Mouse (Mus musculus): ENCODE results near the gene Txndc16. TPM values are rescaled to one million over a fixed set of nuclear protein-coding genes. Genes with fewer than 3 reads are reported as not detected.

Gene Txndc16
- polyA plus RNA-seq, 1 experiment: 6.0 TPM

DNA sequence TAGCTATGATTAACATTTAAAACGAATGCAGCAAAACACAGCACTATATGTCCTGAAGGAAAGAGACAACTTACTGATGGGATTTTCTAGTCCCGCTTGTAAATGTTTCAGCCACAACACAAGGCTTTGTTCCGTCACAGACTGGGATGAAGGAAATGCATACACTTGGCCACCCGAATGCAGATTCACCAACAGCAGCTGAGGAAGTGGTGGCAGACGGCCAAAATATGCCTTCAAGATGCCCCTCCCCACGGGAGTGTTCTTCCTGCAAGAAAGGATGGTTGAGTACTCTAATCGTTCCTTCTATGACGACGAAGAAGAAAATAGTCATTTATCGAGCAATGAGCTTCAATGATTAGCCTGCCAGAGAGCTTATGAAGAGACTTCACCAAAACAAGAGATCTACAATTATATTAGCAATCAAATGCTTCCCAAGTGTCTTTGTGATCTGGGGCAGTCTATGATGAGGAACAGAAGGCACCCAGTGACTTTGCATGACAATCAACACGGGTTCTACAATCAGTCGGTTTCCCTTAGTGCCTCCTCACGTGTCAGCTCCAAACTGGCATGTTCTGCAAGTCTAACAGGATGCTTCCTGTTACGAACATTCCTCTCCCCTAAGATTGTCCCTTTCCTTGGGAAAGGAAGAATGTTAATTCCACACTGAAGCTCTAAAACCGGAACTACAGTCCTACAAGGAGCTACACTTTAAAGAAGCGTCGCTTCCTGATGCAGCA is 79.6 kb downstream of the Txndc16 start:
- H3K27me3 ChIP-seq (ENCODE audit: control insufficient read depth, insufficient read depth, low read length, poor library complexity, severe bottlenecking): no peaks in the 10 kb centered on the region
- no peak overlapping the region for H3K4me3 ChIP-seq (ENCODE audit: low read depth, low read length)
- no peaks in the 10 kb centered on the region for H3K36me3 ChIP-seq (ENCODE audit: control insufficient read depth, insufficient read depth, low read length, poor library complexity, severe bottlenecking)
- TF ChIP-seq POLR2A (IDR thresholded peaks at IDR 0.05; ENCODE audit: insufficient read depth, low read length) (no peak), EP300 (IDR thresholded peaks at IDR 0.05; ENCODE audit: insufficient read depth, low read depth, low read length) (no peak), CTCF (IDR thresholded peaks at IDR 0.05; ENCODE audit: low read depth, low read length) (no peak)
- H3K9ac ChIP-seq (ENCODE audit: low read depth, poor library complexity, severe bottlenecking): no peak overlapping the region
- no peaks in the 10 kb centered on the region for H3K4me1 ChIP-seq (ENCODE audit: control insufficient read depth, insufficient read depth, low read length)
- no peaks in the 10 kb centered on the region for H3K9me3 ChIP-seq (replicated peaks; ENCODE audit: control insufficient read depth, insufficient read depth, low read length, poor library complexity, severe bottlenecking)
- H3K27ac ChIP-seq (ENCODE audit: insufficient read depth, low read length): no peak overlapping the region

GRCm38 (mm10) chr14:45135961-45136360 is 84.2 kb downstream of the Txndc16 start:
- Histone ChIP-seq H3K4me3 (ENCODE audit: low read depth, low read length) (no peak overlapping the region), H3K9me3 (replicated peaks; ENCODE audit: control insufficient read depth, insufficient read depth, low read length, poor library complexity, severe bottlenecking) (no peaks in the 10 kb centered on the region), H3K36me3 (ENCODE audit: control insufficient read depth, insufficient read depth, low read length, poor library complexity, severe bottlenecking) (no peaks in the 10 kb centered on the region), H3K9ac (ENCODE audit: low read depth, poor library complexity, severe bottlenecking) (no peak overlapping the region), H3K27me3 (ENCODE audit: control insufficient read depth, insufficient read depth, low read length, poor library complexity, severe bottlenecking) (no peaks in the 10 kb centered on the region), H3K27ac (ENCODE audit: insufficient read depth, low read length) (no peak overlapping the region), H3K4me1 (ENCODE audit: control insufficient read depth, insufficient read depth, low read length) (no peaks in the 10 kb centered on the region)
- no peak for TF ChIP-seq EP300 (IDR thresholded peaks at IDR 0.05; ENCODE audit: insufficient read depth, low read depth, low read length)
- TF ChIP-seq CTCF (IDR thresholded peaks at IDR 0.05; ENCODE audit: low read depth, low read length): no peak
- no peak for TF ChIP-seq POLR2A (IDR thresholded peaks at IDR 0.05; ENCODE audit: insufficient read depth, low read length)

GRCm38 (mm10) chr14:45135560-45135959 is 84.6 kb downstream of the Txndc16 start:
- H3K9ac ChIP-seq (ENCODE audit: low read depth, poor library complexity, severe bottlenecking): no peak overlapping the region
- TF ChIP-seq POLR2A (IDR thresholded peaks at IDR 0.05; ENCODE audit: insufficient read depth, low read length) (no peak), CTCF (IDR thresholded peaks at IDR 0.05; ENCODE audit: low read depth, low read length) (no peak), EP300 (IDR thresholded peaks at IDR 0.05; ENCODE audit: insufficient read depth, low read depth, low read length) (no peak)
- H3K27ac ChIP-seq (ENCODE audit: insufficient read depth, low read length): no peak overlapping the region
- no peaks in the 10 kb centered on the region for H3K36me3 ChIP-seq (ENCODE audit: control insufficient read depth, insufficient read depth, low read length, poor library complexity, severe bottlenecking)
- no peaks in the 10 kb centered on the region for H3K4me1 ChIP-seq (ENCODE audit: control insufficient read depth, insufficient read depth, low read length)
- no peak overlapping the region for H3K4me3 ChIP-seq (ENCODE audit: low read depth, low read length)
- no peaks in the 10 kb centered on the region for H3K27me3 ChIP-seq (ENCODE audit: control insufficient read depth, insufficient read depth, low read length, poor library complexity, severe bottlenecking)
- no peaks in the 10 kb centered on the region for H3K9me3 ChIP-seq (replicated peaks; ENCODE audit: control insufficient read depth, insufficient read depth, low read length, poor library complexity, severe bottlenecking)

- Histone ChIP-seq H3K4me3 (ENCODE audit: low read depth, low read length) (no peak overlapping the region), H3K27ac (ENCODE audit: insufficient read depth, low read length) (no peak overlapping the region), H3K4me1 (ENCODE audit: control insufficient read depth, insufficient read depth, low read length) (no peaks in the 10 kb centered on the region), H3K36me3 (ENCODE audit: control insufficient read depth, insufficient read depth, low read length, poor library complexity, severe bottlenecking) (no peaks in the 10 kb centered on the region), H3K27me3 (ENCODE audit: control insufficient read depth, insufficient read depth, low read length, poor library complexity, severe bottlenecking) (no peaks in the 10 kb centered on the region), H3K9me3 (replicated peaks; ENCODE audit: control insufficient read depth, insufficient read depth, low read length, poor library complexity, severe bottlenecking) (no peaks in the 10 kb centered on the region), H3K9ac (ENCODE audit: low read depth, poor library complexity, severe bottlenecking) (no peak overlapping the region)
- TF ChIP-seq EP300 (IDR thresholded peaks at IDR 0.05; ENCODE audit: insufficient read depth, low read depth, low read length) (no peak), CTCF (IDR thresholded peaks at IDR 0.05; ENCODE audit: low read depth, low read length) (no peak), POLR2A (IDR thresholded peaks at IDR 0.05; ENCODE audit: insufficient read depth, low read length) (no peak)
These were observed 101.8 kb downstream of the Txndc16 start for GRCm38 (mm10) chr14:45118359-45118758.

GRCm38 (mm10) chr14:45102201-45102600 is 117.9 kb downstream of the Txndc16 start:
- TF ChIP-seq POLR2A (IDR thresholded peaks at IDR 0.05; ENCODE audit: insufficient read depth, low read length) (no peak), EP300 (IDR thresholded peaks at IDR 0.05; ENCODE audit: insufficient read depth, low read depth, low read length) (no peak), CTCF (IDR thresholded peaks at IDR 0.05; ENCODE audit: low read depth, low read length) (no peak)

GRCm38 (mm10) chr14:45092327-45092726 is 127.8 kb downstream of the Txndc16 start:
- H3K9ac ChIP-seq (ENCODE audit: low read depth, poor library complexity, severe bottlenecking): no peak overlapping the region
- TF ChIP-seq CTCF (IDR thresholded peaks at IDR 0.05; ENCODE audit: low read depth, low read length) (no peak), POLR2A (IDR thresholded peaks at IDR 0.05; ENCODE audit: insufficient read depth, low read length) (no peak), EP300 (IDR thresholded peaks at IDR 0.05; ENCODE audit: insufficient read depth, low read depth, low read length) (no peak)
- no peak overlapping the region for H3K27ac ChIP-seq (ENCODE audit: insufficient read depth, low read length)
- H3K4me3 ChIP-seq (ENCODE audit: low read depth, low read length): no peak overlapping the region
- no peaks in the 10 kb centered on the region for H3K9me3 ChIP-seq (replicated peaks; ENCODE audit: control insufficient read depth, insufficient read depth, low read length, poor library complexity, severe bottlenecking)
- no peaks in the 10 kb centered on the region for H3K36me3 ChIP-seq (ENCODE audit: control insufficient read depth, insufficient read depth, low read length, poor library complexity, severe bottlenecking)
- H3K27me3 ChIP-seq (ENCODE audit: control insufficient read depth, insufficient read depth, low read length, poor library complexity, severe bottlenecking): no peaks in the 10 kb centered on the region
- no peaks in the 10 kb centered on the region for H3K4me1 ChIP-seq (ENCODE audit: control insufficient read depth, insufficient read depth, low read length)

More at GRCm38 (mm10) chr14:45102201-45102600, 117.9 kb downstream of the Txndc16 start:
- no peaks in the 10 kb centered on the region for H3K9me3 ChIP-seq (replicated peaks; ENCODE audit: control insufficient read depth, insufficient read depth, low read length, poor library complexity, severe bottlenecking)
- H3K27me3 ChIP-seq (ENCODE audit: control insufficient read depth, insufficient read depth, low read length, poor library complexity, severe bottlenecking): no peaks in the 10 kb centered on the region
- H3K4me1 ChIP-seq (ENCODE audit: control insufficient read depth, insufficient read depth, low read length): no peaks in the 10 kb centered on the region
- no peak overlapping the region for H3K9ac ChIP-seq (ENCODE audit: low read depth, poor library complexity, severe bottlenecking)
- no peak overlapping the region for H3K4me3 ChIP-seq (ENCODE audit: low read depth, low read length)
- H3K36me3 ChIP-seq (ENCODE audit: control insufficient read depth, insufficient read depth, low read length, poor library complexity, severe bottlenecking): no peaks in the 10 kb centered on the region
- H3K27ac ChIP-seq (ENCODE audit: insufficient read depth, low read length): no peak overlapping the region

Measured in ES-Bruce4 (cell line).